Mouse (Mus musculus) midbrain, embryonic 11.5 days (tissue): ENCODE measurements at regions not wholly inside any gene's neighbourhood (a gene's known extent, or its start where the extent isn't known, plus 50 kb on each side); places are given as distances from the start of the nearest gene placed in this dataset.

ENCODE experiments used
- ATAC-seq: fragments of 200-750 bp; cut with Nextera tagmentation; 2 replicates; pipeline ENCODE4 v1.8.0; 2017; ENCODE audit warnings: moderate TSS enrichment, moderate library complexity; ENCODE audit not compliant: low FRiP score
- DNase-seq: peaks from one replicate; pipeline ENCODE4 v3.0.0; 2015; ENCODE audit warnings: low spot score; ENCODE audit errors: missing footprints
- H3K27ac ChIP-seq: fragments of 300-500 bp; sonication (generic); 2 replicates; pipeline ENCODE4 v1.5.1; 2014; ENCODE audit warnings: low read depth, low read length
- H3K27me3 ChIP-seq: fragments of 300-500 bp; sonication (generic); 2 replicates; pipeline ENCODE4 v1.6.1; 2014; ENCODE audit warnings: mild to moderate bottlenecking, low read length, moderate library complexity, mixed read lengths; ENCODE audit not compliant: control insufficient read depth, insufficient read depth
- H3K36me3 ChIP-seq: fragments of 300-500 bp; sonication (generic); 2 replicates; pipeline ENCODE4 v1.6.1; 2014; ENCODE audit warnings: mild to moderate bottlenecking, low read length, moderate library complexity, mixed read lengths; ENCODE audit not compliant: control insufficient read depth, insufficient read depth
- H3K4me1 ChIP-seq: fragments of 300-500 bp; sonication (generic); 2 replicates; pipeline ENCODE4 v1.6.1; 2014; ENCODE audit warnings: low read length; ENCODE audit not compliant: control insufficient read depth, insufficient read depth
- H3K4me2 ChIP-seq: fragments of 300-500 bp; sonication (generic); 2 replicates; pipeline ENCODE4 v1.6.1; 2014; ENCODE audit warnings: mild to moderate bottlenecking, moderate library complexity
- H3K4me3 ChIP-seq: fragments of 300-500 bp; sonication (generic); 2 replicates; pipeline ENCODE4 v1.5.1; 2014; ENCODE audit warnings: low read depth, low read length
- H3K9ac ChIP-seq: fragments of 300-500 bp; sonication (generic); 2 replicates; pipeline ENCODE4 v1.6.1; 2014; ENCODE audit warnings: low read length
- H3K9me3 ChIP-seq: fragments of 300-500 bp; sonication (generic); 2 replicates; pipeline ENCODE4 v1.6.1; 2016; ENCODE audit warnings: low read length; ENCODE audit not compliant: control insufficient read depth
- WGBS: fragments of 180-500 bp; shearing (Covaris S2); extraction: QIAGEN DNeasy Blood & Tissue Kit; methylation state at CpG from one replicate; pipeline ENCODE4 v1.1.7; 2014; 5-methylcytosine and 5-hydroxymethylcytosine counted together

GRCm38 (mm10) chr6:9498921-9499320 lies 550.7 kb downstream of the Nxph1 start:
- Histone ChIP-seq H3K4me3 (no peak overlapping the region), H3K9ac (no peak overlapping the region), H3K9me3 (no peaks in the 10 kb centered on the region), H3K27ac (no peak overlapping the region), H3K4me1 (no peaks in the 10 kb centered on the region), H3K36me3 (no peaks in the 10 kb centered on the region), H3K27me3 (no peaks in the 10 kb centered on the region), H3K4me2 (no peak overlapping the region)
- ATAC-seq = no peak
- DNase-seq = no peak

GRCm38 (mm10) chr6:9534395-9534794 lies 586.2 kb downstream of the Nxph1 start:
- DNase-seq (no peak), ATAC-seq (no peak)
- Histone ChIP-seq H3K27me3 (no peaks in the 10 kb centered on the region), H3K4me2 (no peak overlapping the region), H3K27ac (no peak overlapping the region), H3K9ac (no peak overlapping the region), H3K4me3 (no peak overlapping the region), H3K9me3 (no peaks in the 10 kb centered on the region), H3K4me1 (no peaks in the 10 kb centered on the region), H3K36me3 (no peaks in the 10 kb centered on the region)
- 81% methylated on average over 3 of the region's 3 CpGs for WGBS

DNA sequence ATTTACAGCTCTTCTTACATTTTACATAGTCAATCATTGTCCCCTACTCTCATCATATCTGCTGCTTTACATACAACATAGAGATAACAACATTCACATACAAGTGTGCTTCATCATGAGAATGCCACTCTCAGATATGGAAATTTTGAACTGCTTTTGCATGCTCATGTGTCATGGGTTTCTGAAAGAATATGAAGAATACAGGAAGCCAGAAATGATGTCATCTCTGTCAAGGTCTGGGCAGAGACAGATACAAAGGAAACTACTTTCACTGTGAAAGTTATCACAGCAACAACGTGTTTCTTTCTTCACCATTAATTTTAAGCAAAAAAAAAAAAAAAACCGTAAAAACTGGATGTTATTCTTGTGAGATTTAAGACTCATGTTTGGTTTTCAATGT lies 590.5 kb downstream of the Nxph1 start:
- Histone ChIP-seq H3K9ac (no peak overlapping the region), H3K36me3 (no peaks in the 10 kb centered on the region), H3K27ac (no peak overlapping the region), H3K9me3 (no peaks in the 10 kb centered on the region), H3K4me3 (no peak overlapping the region), H3K4me2 (no peak overlapping the region), H3K27me3 (no peaks in the 10 kb centered on the region), H3K4me1 (no peaks in the 10 kb centered on the region)
- ATAC-seq (no peak), DNase-seq (no peak)
- 78% methylated on average over 2 of the region's 2 CpGs for WGBS

DNA sequence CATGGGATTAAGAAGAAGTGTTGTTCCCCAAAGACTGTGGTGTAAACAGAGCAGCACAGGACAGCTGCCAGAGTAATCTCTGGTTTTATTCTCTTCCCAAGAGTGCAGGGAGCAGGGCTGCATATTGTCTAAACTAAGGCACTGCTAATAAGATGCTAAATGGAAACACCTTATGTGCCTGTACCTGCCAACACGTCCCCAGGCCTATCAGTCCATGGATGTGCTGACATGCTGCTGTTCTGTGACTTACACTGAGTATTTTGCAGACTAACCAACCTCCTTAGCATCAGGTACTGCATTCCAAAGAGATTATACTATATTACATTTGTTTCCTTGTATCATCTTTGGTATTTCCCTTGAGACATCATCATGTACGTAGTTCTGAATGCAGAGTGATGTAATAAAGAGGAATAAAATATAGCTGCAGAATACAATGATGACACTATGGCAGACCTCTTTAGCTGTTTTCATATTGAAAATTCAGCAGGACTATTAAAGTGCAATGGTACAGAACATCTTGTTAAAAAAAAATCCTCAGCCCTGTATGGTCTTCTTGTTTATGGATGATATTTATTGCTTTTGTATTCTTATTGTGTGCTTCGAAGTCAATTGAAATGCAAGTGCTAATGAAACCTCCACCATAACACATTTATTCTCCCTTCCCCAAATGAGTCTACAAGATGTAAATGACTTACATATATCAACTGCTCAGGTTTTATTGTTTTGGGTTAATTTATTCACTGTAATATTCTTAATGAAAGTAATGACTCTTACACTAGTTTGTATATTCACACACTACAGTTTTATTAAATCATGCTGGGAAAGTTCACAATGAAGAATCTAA lies 602.1 kb downstream of the Nxph1 start:
- H3K27ac ChIP-seq = no peak overlapping the region

GRCm38 (mm10) chr6:9563290-9564044 lies 615.2 kb downstream of the Nxph1 start:
- DNase-seq (no peak), ATAC-seq (no peak)
- no peaks in the 10 kb centered on the region for H3K4me1 ChIP-seq
- H3K27me3 ChIP-seq = no peaks in the 10 kb centered on the region
- no peaks in the 10 kb centered on the region for H3K9me3 ChIP-seq
- no peak overlapping the region for H3K9ac ChIP-seq
- H3K4me2 ChIP-seq = no peak overlapping the region
- H3K4me3 ChIP-seq = no peak overlapping the region
- WGBS = 86% methylated on average over 6 of the region's 6 CpGs
- no peaks in the 10 kb centered on the region for H3K36me3 ChIP-seq
- H3K27ac ChIP-seq = no peak overlapping the region

More for the DNA sequence above, 602.1 kb downstream of the Nxph1 start:
- H3K36me3 ChIP-seq = no peaks in the 10 kb centered on the region
- H3K9ac ChIP-seq = no peak overlapping the region
- ATAC-seq (no peak), DNase-seq (no peak)
- H3K4me3 ChIP-seq = no peak overlapping the region
- H3K4me2 ChIP-seq = no peak overlapping the region
- no peaks in the 10 kb centered on the region for H3K27me3 ChIP-seq
- H3K9me3 ChIP-seq = no peaks in the 10 kb centered on the region
- WGBS = 79% methylated on average over 3 of the region's 3 CpGs
- H3K4me1 ChIP-seq = no peaks in the 10 kb centered on the region

DNA sequence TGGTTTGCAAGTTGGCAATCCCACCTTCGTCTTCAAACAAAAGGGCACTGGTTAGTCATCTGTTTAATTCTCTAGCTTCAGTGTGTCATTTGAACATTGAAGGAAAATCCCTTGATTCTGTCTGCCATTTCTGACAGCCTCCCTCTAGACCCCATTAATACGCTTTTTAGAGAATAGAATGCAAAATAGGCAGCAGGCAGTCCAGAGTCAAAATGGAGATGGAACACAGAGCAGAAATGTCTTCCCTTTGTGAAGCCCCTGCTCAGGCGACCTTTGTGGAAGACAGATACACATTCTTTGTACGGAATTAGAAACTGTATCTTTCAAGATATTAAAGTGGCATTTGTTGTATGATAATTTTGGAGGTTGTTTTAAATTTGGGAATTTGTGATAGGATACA lies 623.6 kb downstream of the Nxph1 start:
- H3K4me3 ChIP-seq = no peak overlapping the region
- no peak for DNase-seq
- H3K36me3 ChIP-seq = no peaks in the 10 kb centered on the region
- peak; percentile 61; the same call in 1 of the 2 replicates for ATAC-seq
- H3K4me1 ChIP-seq = no peaks in the 10 kb centered on the region
- H3K9me3 ChIP-seq = no peaks in the 10 kb centered on the region
- no peaks in the 10 kb centered on the region for H3K27me3 ChIP-seq
- H3K9ac ChIP-seq = no peak overlapping the region
- 31% methylated on average over 4 of the region's 4 CpGs for WGBS
- no peak overlapping the region; the same call in 1 of the 2 replicates for H3K27ac ChIP-seq
- no peak overlapping the region for H3K4me2 ChIP-seq

GRCm38 (mm10) chr6:9593391-9593790 lies 645.2 kb downstream of the Nxph1 start:
- Histone ChIP-seq H3K4me2 (no peak overlapping the region), H3K27me3 (no peaks in the 10 kb centered on the region), H3K9ac (no peak overlapping the region), H3K36me3 (no peaks in the 10 kb centered on the region), H3K9me3 (no peaks in the 10 kb centered on the region), H3K27ac (no peak overlapping the region), H3K4me3 (no peak overlapping the region), H3K4me1 (no peaks in the 10 kb centered on the region)
- DNase-seq (no peak), ATAC-seq (no peak)
- 89% methylated on average over 1 of the region's 1 CpGs for WGBS

DNA sequence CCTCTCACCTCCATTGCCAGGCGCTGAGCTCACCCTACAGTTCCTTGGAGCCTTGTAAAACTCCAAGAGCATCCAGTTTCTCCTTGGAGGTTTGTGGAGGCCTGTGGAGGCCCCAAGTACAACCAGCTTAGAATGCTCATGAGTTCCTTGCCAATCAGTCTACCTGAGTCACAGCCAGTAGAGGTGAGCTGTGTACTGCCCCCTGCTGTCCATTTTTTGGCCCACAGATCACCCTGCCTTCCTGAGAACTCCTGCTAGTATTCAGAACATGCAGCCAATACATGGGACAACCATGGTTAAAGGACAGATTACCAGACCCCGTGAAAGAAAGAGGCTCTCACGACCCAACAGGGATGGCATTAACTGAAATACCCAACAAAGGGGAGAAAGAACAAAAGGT lies 651.2 kb downstream of the Nxph1 start:
- Histone ChIP-seq H3K27ac (no peak overlapping the region), H3K4me3 (no peak overlapping the region), H3K9ac (no peak overlapping the region), H3K36me3 (no peaks in the 10 kb centered on the region), H3K4me1 (no peaks in the 10 kb centered on the region), H3K27me3 (no peaks in the 10 kb centered on the region), H3K9me3 (no peaks in the 10 kb centered on the region), H3K4me2 (no peak overlapping the region)
- WGBS = 78% methylated on average over 3 of the region's 3 CpGs
- ATAC-seq (no peak), DNase-seq (no peak)

DNA sequence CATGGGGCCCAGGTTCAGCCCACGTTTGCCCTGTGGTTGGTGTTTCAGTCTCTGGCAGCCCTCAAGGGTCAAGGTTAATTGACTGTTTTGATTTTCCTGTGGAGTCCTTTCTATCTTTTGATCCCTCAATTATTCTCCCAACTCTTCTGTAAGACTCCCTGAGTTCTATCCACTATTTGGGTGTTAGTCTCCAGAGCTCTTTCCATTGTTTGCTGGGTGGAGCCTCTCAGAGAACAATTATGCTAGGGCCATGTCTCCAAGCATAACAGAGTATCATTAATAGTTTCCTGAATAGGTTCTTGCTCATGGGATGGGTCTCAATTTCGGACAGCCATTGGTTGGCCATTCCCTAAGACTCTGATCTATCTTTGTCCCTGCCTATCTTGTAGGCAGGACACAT lies 685.7 kb downstream of the Nxph1 start:
- Histone ChIP-seq H3K27me3 (no peaks in the 10 kb centered on the region), H3K4me1 (no peaks in the 10 kb centered on the region), H3K4me2 (no peak overlapping the region), H3K36me3 (no peaks in the 10 kb centered on the region), H3K9me3 (no peaks in the 10 kb centered on the region), H3K9ac (no peak overlapping the region), H3K4me3 (no peak overlapping the region), H3K27ac (no peak overlapping the region)
- ATAC-seq = no peak
- 57% methylated on average over 2 of the region's 2 CpGs for WGBS
- no peak for DNase-seq
